Mouse (Mus musculus): ENCODE data around the gene Epn2. TPM values are rescaled to one million over a fixed set of nuclear protein-coding genes. Genes with fewer than 3 reads are reported as not detected.

Gene Epn2
- polyA plus RNA-seq, 1 experiment from 2014 or later: 20.9 TPM

DNA sequence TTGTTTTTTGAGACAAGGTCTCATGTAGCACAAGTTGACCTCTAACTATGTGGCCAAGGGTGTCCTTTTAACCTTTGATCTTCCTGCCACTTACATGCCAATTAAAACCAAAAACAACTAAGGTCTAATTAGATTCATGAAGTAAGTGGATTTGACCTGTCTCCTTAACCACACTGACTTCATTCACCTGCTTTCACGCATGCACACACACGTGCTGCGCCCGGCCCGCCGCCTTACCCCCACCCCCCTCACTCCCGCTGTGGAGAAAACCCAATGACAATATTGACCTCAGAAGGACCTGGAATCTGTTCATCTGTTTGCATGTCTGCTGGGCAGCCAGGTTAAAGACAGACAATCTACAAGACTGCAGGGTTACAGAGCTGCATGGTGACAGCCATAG is 38.8 kb downstream of the Epn2 start:
- WGBS: 69% methylated on average over 7 of the region's 7 CpGs
- ATAC-seq (ENCODE audit: insufficient read depth, low FRiP score): no peak
- Histone ChIP-seq H3K27ac (ENCODE audit: low read length) (no peak overlapping the region), H3K9me3 (replicated peaks; ENCODE audit: control insufficient read depth, low read length) (no peaks in the 10 kb centered on the region), H3K4me3 (replicated peaks; ENCODE audit: low read length) (no peak overlapping the region), H3K4me1 (ENCODE audit: control insufficient read depth, insufficient read depth, low read length) (no peaks in the 10 kb centered on the region), H3K4me2 (ENCODE audit: low read depth, low read length) (no peak overlapping the region), H3K36me3 (ENCODE audit: control insufficient read depth, insufficient read depth, low read length) (no peaks in the 10 kb centered on the region), H3K27me3 (ENCODE audit: control insufficient read depth, insufficient read depth, low read length) (no peaks in the 10 kb centered on the region), H3K9ac (ENCODE audit: low read length) (no peak overlapping the region)

GRCm38 (mm10) chr11:61537362-61537761 is 42.1 kb downstream of the Epn2 start:
- no peak overlapping the region for H3K4me3 ChIP-seq (replicated peaks; ENCODE audit: low read length)
- no peak overlapping the region for H3K9ac ChIP-seq (ENCODE audit: low read length)
- no peak overlapping the region for H3K4me2 ChIP-seq (ENCODE audit: low read depth, low read length)
- no peaks in the 10 kb centered on the region for H3K4me1 ChIP-seq (ENCODE audit: control insufficient read depth, insufficient read depth, low read length)
- no peaks in the 10 kb centered on the region for H3K9me3 ChIP-seq (replicated peaks; ENCODE audit: control insufficient read depth, low read length)
- no peaks in the 10 kb centered on the region for H3K36me3 ChIP-seq (ENCODE audit: control insufficient read depth, insufficient read depth, low read length)
- no peak overlapping the region for H3K27ac ChIP-seq (ENCODE audit: low read length)
- no peaks in the 10 kb centered on the region for H3K27me3 ChIP-seq (ENCODE audit: control insufficient read depth, insufficient read depth, low read length)
- no peak for ATAC-seq (ENCODE audit: insufficient read depth, low FRiP score)
- 69% methylated on average over 3 of the region's 3 CpGs for WGBS

DNA sequence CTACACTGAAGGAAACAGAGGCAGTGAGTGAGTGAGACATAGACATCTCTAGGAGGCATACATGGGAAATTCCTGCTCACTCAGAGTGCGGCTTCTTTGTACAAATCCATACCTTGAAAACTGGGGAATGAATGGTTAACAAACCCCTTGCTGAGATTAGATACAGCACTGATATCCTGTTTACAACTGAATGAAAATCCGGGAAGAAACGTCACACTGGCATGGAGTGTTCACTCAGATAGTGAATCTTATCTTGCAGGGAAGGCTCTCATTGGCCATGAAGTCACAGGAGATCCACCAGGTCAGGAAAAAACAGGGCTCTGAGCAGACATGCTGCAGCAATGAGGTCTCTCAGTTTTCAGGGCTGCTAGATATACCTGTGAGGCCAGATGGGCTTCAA is 42.5 kb downstream of the Epn2 start:
- Histone ChIP-seq H3K9ac (ENCODE audit: low read length) (no peak overlapping the region), H3K36me3 (ENCODE audit: control insufficient read depth, insufficient read depth, low read length) (no peaks in the 10 kb centered on the region), H3K9me3 (replicated peaks; ENCODE audit: control insufficient read depth, low read length) (no peaks in the 10 kb centered on the region), H3K27ac (ENCODE audit: low read length) (no peak overlapping the region), H3K4me3 (replicated peaks; ENCODE audit: low read length) (no peak overlapping the region), H3K27me3 (ENCODE audit: control insufficient read depth, insufficient read depth, low read length) (no peaks in the 10 kb centered on the region), H3K4me1 (ENCODE audit: control insufficient read depth, insufficient read depth, low read length) (no peaks in the 10 kb centered on the region), H3K4me2 (ENCODE audit: low read depth, low read length) (no peak overlapping the region)
- 44% methylated on average over 3 of the region's 3 CpGs for WGBS
- ATAC-seq (ENCODE audit: insufficient read depth, low FRiP score): no peak

- no peak for ATAC-seq (ENCODE audit: insufficient read depth, low FRiP score)
- no peaks in the 10 kb centered on the region for H3K27me3 ChIP-seq (ENCODE audit: control insufficient read depth, insufficient read depth, low read length)
- WGBS: 48% methylated on average over 1 of the region's 1 CpGs
- no peaks in the 10 kb centered on the region for H3K9me3 ChIP-seq (replicated peaks; ENCODE audit: control insufficient read depth, low read length)
- no peak overlapping the region for H3K4me2 ChIP-seq (ENCODE audit: low read depth, low read length)
- H3K27ac ChIP-seq (ENCODE audit: low read length): no peak overlapping the region
- H3K4me3 ChIP-seq (replicated peaks; ENCODE audit: low read length): no peak overlapping the region
- H3K36me3 ChIP-seq (ENCODE audit: control insufficient read depth, insufficient read depth, low read length): no peaks in the 10 kb centered on the region
- H3K9ac ChIP-seq (ENCODE audit: low read length): no peak overlapping the region
- no peaks in the 10 kb centered on the region for H3K4me1 ChIP-seq (ENCODE audit: control insufficient read depth, insufficient read depth, low read length)
Measured at GRCm38 (mm10) chr11:61535530-61535929, 44.0 kb downstream of the Epn2 start.

GRCm38 (mm10) chr11:61533571-61533970 is 45.9 kb downstream of the Epn2 start:
- ATAC-seq (ENCODE audit: insufficient read depth, low FRiP score): no peak
- H3K27me3 ChIP-seq (ENCODE audit: control insufficient read depth, insufficient read depth, low read length): no peaks in the 10 kb centered on the region
- no peak overlapping the region for H3K4me2 ChIP-seq (ENCODE audit: low read depth, low read length)
- no peak overlapping the region for H3K27ac ChIP-seq (ENCODE audit: low read length)
- no peak overlapping the region for H3K4me3 ChIP-seq (replicated peaks; ENCODE audit: low read length)
- H3K9me3 ChIP-seq (replicated peaks; ENCODE audit: control insufficient read depth, low read length): no peaks in the 10 kb centered on the region
- H3K36me3 ChIP-seq (ENCODE audit: control insufficient read depth, insufficient read depth, low read length): no peaks in the 10 kb centered on the region
- no peaks in the 10 kb centered on the region for H3K4me1 ChIP-seq (ENCODE audit: control insufficient read depth, insufficient read depth, low read length)
- WGBS: 70% methylated on average over 5 of the region's 5 CpGs
- H3K9ac ChIP-seq (ENCODE audit: low read length): no peak overlapping the region

DNA sequence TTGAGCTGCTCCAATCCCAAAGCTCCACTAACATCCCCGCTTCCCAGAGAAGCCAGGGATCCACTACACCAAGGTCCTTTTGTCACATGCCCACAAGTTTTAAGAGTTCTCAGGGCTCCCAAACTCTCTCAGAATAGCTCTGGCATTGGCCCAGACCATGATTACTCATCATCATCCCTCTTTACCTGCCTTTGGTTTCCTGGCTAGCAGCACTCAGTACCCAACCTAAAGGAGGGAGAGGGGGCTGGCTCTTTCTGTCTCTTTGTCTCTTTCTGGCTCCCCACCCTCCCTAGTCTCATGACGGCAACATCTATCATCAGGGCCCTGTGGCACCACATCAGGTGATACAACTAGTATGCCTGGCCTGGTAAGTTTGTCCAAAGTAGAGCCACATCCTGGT is 46.7 kb downstream of the Epn2 start:
- Histone ChIP-seq H3K9me3 (replicated peaks; ENCODE audit: control insufficient read depth, low read length) (no peaks in the 10 kb centered on the region), H3K9ac (ENCODE audit: low read length) (no peak overlapping the region), H3K4me3 (replicated peaks; ENCODE audit: low read length) (no peak overlapping the region), H3K27ac (ENCODE audit: low read length) (no peak overlapping the region), H3K4me1 (ENCODE audit: control insufficient read depth, insufficient read depth, low read length) (no peaks in the 10 kb centered on the region), H3K27me3 (ENCODE audit: control insufficient read depth, insufficient read depth, low read length) (no peaks in the 10 kb centered on the region), H3K36me3 (ENCODE audit: control insufficient read depth, insufficient read depth, low read length) (no peaks in the 10 kb centered on the region), H3K4me2 (ENCODE audit: low read depth, low read length) (no peak overlapping the region)
- 90% methylated on average over 2 of the region's 2 CpGs for WGBS
- no peak for ATAC-seq (ENCODE audit: insufficient read depth, low FRiP score)

DNA sequence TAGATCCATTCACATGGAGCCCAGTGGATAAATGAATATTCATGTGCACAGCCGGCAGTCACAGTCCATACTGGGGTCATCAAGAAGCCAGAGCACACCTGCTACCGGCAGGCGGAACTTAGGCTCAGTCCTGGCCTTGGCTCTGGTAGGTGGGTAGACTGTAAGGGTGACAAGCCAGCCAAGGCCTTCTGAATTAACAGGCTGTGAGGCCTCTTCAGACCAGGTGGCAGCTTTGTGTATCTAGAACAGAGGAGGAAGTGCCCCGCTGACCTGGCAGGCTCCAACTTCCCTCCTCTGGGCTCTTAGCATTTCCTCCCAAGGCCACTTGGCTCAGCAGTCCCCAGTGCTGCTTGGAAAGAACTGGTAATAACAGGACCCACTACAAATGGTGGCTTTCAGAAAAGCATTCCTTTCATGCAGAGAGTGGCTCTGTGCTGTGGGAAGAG is 50.2 kb downstream of the Epn2 start:
- Histone ChIP-seq H3K27me3 (ENCODE audit: control insufficient read depth, insufficient read depth, low read length) (no peaks in the 10 kb centered on the region), H3K4me3 (replicated peaks; ENCODE audit: low read length) (no peak overlapping the region), H3K27ac (ENCODE audit: low read length) (no peak overlapping the region), H3K4me2 (ENCODE audit: low read depth, low read length) (no peak overlapping the region), H3K36me3 (ENCODE audit: control insufficient read depth, insufficient read depth, low read length) (no peaks in the 10 kb centered on the region), H3K9ac (ENCODE audit: low read length) (no peak overlapping the region), H3K4me1 (ENCODE audit: control insufficient read depth, insufficient read depth, low read length) (no peaks in the 10 kb centered on the region), H3K9me3 (replicated peaks; ENCODE audit: control insufficient read depth, low read length) (no peaks in the 10 kb centered on the region)
- 49% methylated on average over 4 of the region's 4 CpGs for WGBS
- ATAC-seq (ENCODE audit: insufficient read depth, low FRiP score): peak; percentile 37; the same call in 1 of the 2 replicates

- H3K9me3 ChIP-seq (replicated peaks; ENCODE audit: control insufficient read depth, low read length): no peaks in the 10 kb centered on the region
- no peak overlapping the region for H3K4me2 ChIP-seq (ENCODE audit: low read depth, low read length)
- WGBS: 100% methylated on average over 1 of the region's 1 CpGs
- H3K4me1 ChIP-seq (ENCODE audit: control insufficient read depth, insufficient read depth, low read length): no peaks in the 10 kb centered on the region
- no peaks in the 10 kb centered on the region for H3K27me3 ChIP-seq (ENCODE audit: control insufficient read depth, insufficient read depth, low read length)
- no peak overlapping the region for H3K9ac ChIP-seq (ENCODE audit: low read length)
- H3K27ac ChIP-seq (ENCODE audit: low read length): no peak overlapping the region
- H3K4me3 ChIP-seq (replicated peaks; ENCODE audit: low read length): no peak overlapping the region
- ATAC-seq (ENCODE audit: insufficient read depth, low FRiP score): no peak
- H3K36me3 ChIP-seq (ENCODE audit: control insufficient read depth, insufficient read depth, low read length): no peaks in the 10 kb centered on the region
Measured at GRCm38 (mm10) chr11:61526872-61527271, 52.6 kb downstream of the Epn2 start.

- H3K36me3 ChIP-seq (ENCODE audit: control insufficient read depth, insufficient read depth, low read length): 0 out of 2 replicates have a peak, but pooled peaks cover 4% of the 10 kb centered on the region
- WGBS: 90% methylated on average over 3 of the region's 3 CpGs
Measured at GRCm38 (mm10) chr11:61519484-61520107, 59.9 kb downstream of the Epn2 start.

More at GRCm38 (mm10) chr11:61519484-61520107, 59.9 kb downstream of the Epn2 start:
- Histone ChIP-seq H3K9me3 (replicated peaks; ENCODE audit: control insufficient read depth, low read length) (no peaks in the 10 kb centered on the region), H3K4me2 (ENCODE audit: low read depth, low read length) (no peak overlapping the region), H3K4me1 (ENCODE audit: control insufficient read depth, insufficient read depth, low read length) (no peaks in the 10 kb centered on the region), H3K9ac (ENCODE audit: low read length) (no peak overlapping the region), H3K27me3 (ENCODE audit: control insufficient read depth, insufficient read depth, low read length) (no peaks in the 10 kb centered on the region), H3K4me3 (replicated peaks; ENCODE audit: low read length) (no peak overlapping the region), H3K27ac (ENCODE audit: low read length) (no peak overlapping the region)
- no peak for ATAC-seq (ENCODE audit: insufficient read depth, low FRiP score)

All from stomach, embryonic 16.5 days (tissue).